Mouse (Mus musculus) testis, postnatal 14 days (tissue): ENCODE results near the gene Ndufc1.
"Not testable (repeated sequence)": the region's sequence is repeated elsewhere in the genome, so short reads cannot be mapped to it uniquely, and the experiment has no call there.

Experiments used
- DNase-seq: peaks from one replicate; pipeline ENCODE4 v3.0.0; 2021; ENCODE audit warnings: low spot score

Gene Ndufc1

GRCm38 (mm10) chr3:51396219-51397068 lies 12.3 kb downstream of the Ndufc1 start, which contains the start of gene Mgarp:
Mgarp (minus strand) TSS chr3:51396738.
- DNase-seq = peak; percentile 69

DNA sequence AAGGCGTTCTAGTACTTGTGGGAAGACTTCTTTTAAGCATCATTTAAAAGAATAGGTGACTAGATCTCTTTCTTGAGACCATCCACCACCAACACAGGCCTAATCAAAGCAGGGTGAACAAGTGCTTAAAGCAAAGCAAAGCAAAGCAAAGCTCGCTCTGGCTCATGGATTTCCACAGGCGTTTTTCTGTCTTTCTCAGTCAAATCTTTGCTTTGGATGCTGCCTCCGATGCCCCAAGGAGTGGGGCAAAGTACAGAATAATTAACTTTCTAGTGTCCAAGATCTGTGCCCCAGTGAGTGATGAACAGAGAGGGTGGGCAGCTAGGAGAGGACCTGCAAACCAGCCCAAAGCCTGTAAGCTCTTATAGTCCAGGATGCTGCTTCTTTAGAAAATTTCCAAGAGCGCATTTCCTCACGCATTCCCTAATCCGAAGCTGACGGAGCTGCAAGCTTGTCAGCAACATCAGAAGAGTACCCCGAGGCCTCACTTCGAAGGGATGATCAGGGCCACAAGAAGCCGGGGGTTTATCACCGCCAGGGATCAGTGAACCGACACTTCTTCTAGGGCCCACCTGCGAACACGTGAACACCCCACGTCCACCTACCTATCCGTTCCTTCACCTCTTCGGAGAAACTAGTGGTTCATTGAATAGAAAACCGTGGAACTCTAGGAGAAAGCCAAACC lies 13.2 kb downstream of the Ndufc1 start:
- DNase-seq = no peak

GRCm38 (mm10) chr3:51394881-51395280 lies 13.9 kb downstream of the Ndufc1 start:
- DNase-seq = no peak

DNA sequence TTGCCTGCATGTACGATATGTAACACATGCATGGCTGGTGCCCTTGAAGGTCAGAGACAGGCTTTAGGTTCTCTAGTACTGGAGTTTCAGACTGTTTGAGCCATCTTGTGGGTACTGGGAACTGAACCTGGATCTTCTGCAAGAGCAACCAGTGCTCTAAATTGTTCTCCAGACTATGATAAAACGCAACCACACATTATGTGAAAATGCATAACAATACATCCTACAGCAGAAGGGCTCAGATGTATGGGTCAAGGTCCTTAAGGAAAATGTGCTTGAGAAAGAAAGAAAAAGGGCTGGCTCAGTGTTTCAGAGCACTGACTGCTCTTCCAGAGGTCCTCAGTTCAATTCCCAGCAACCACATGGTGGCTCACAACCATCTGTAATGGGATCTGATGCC lies 15.1 kb downstream of the Ndufc1 start:
- DNase-seq = no peak

DNA sequence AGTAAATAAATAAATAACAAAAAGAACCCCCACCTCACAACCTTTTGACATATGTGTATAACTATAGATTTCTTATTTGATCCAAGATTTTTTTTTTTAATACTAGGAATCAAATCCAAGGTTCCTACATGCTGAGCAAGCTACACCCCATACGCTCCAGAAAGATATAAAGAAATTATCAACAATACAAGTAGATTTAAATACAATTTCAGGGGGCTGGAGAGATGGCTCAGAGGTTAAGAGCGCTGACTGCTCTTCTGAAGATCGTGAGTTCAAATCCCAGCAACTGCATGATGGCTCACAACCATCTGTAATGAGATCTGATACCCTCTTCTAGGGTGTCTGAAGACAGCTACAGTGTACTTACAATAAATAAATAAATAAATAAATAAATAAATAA lies 15.8 kb downstream of the Ndufc1 start:
- not testable (repeated sequence) for DNase-seq

- DNase-seq = no peak
Observed at GRCm38 (mm10) chr3:51391591-51391990, 17.2 kb downstream of the Ndufc1 start.

- no peak for DNase-seq
Observed at GRCm38 (mm10) chr3:51391095-51391494, 17.7 kb downstream of the Ndufc1 start.

- peak; percentile 48 for DNase-seq
Observed at GRCm38 (mm10) chr3:51388904-51389303, 19.9 kb downstream of the Ndufc1 start.

GRCm38 (mm10) chr3:51387868-51388381 lies 20.9 kb downstream of the Ndufc1 start:
- DNase-seq = no peak

DNA sequence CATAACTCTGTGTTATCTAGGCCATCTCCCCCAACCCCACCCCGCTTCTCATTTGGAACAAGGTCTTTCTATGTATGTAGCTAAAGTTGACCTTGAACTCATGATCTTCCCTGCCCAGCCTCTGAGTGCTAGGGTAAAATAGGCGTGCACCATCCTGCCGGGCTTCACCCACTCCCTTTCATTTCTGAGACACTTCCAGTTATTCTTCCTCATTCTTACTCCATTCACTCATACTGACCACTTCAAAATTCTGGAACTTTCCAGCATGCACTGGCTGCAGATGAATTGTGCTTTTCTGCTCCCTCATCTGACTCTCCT lies 21.7 kb downstream of the Ndufc1 start:
- no peak for DNase-seq

DNA sequence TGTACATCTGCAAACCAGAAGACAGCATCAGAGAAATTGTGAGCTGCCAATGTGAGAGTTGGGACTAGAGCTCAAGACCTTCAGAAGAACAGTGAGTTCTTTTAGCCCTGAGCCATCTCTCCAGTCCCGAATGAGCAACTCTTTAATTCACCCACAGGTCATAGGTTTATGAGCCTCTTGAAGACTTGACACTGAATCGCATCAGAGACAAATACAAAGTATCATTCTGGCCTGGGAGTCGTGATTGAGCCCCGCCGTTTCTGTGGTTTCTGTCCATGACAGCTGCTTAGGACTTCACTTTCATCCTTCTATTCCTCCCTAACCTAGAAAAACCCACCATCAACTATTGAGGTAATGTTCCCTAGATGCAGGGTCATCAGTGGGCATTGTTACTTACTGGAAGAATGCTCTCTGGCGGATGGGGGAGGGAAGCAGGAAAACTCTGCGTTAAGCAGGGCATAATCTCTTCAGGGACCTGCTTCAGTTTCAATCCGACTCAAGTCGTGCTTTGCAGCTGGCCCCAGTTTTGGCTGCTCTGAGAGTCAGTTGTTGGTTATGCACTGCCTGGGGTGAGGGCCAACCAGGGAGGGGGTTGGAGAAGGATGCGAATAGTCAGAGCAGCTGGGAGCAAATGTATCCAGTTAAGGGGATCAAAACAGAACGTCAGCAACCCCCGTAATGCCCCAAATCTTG lies 22.2 kb downstream of the Ndufc1 start:
- peak; percentile 70 for DNase-seq

GRCm38 (mm10) chr3:51383409-51383808 lies 25.4 kb downstream of the Ndufc1 start:
- DNase-seq = no peak

- DNase-seq = no peak
Observed at GRCm38 (mm10) chr3:51380660-51381014, 28.2 kb downstream of the Ndufc1 start.

- DNase-seq = peak; percentile 72
Observed at GRCm38 (mm10) chr3:51379786-51380659, 28.8 kb downstream of the Ndufc1 start.

DNA sequence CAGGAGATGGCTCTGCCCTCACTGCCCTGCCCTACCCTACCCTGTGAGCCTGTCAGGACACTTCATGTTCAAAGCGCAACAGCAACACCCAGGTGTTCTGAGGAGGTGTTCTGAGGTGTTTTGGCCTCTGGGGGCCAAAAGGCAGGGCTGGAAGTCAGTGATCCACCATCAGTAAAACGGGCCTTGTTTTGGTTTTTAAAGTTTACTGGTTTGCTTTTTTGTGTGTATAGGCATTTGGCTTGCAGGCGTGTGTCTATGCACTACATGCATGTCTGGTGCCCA lies 30.2 kb downstream of the Ndufc1 start:
- no peak for DNase-seq

DNA sequence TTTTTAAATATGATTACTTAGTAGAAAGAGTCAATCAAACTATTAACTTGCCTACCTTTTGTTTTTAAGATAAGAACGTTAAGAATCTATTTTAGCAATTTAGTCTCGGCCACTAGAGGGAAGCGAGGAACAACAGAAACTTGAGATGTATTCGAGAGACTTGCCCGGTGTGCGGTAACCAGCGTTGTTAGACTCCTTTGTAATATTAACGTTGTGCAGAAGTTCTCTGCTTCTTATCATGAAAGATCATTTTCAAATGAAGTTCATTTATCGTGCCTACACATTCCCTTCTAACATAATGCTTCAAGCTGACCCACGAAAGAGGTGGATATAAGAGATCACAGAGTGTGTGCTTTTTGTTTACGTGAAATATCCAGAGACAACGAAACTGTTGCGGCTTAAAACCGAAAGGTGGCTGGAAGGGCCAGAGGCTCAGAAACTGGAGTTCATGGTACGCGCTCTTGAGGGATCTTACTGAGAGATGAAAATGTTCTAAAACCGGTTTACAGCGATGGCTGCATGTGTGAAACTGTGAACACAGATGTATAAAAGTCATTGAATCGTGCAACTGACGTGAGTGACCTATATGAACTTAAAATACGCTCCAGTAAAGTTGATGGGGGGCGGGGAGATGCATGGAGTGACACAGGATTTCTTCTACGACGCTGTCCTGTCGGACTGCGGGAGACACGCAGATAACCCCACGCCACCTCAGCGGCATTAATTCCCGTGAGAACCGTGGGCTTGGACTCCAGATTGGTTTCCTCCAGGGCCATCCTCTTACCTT lies 30.7 kb downstream of the Ndufc1 start:
- no peak for DNase-seq

- DNase-seq = peak; percentile 41
Observed at GRCm38 (mm10) chr3:51375307-51376265, 33.2 kb downstream of the Ndufc1 start.

GRCm38 (mm10) chr3:51373544-51373943 lies 35.2 kb downstream of the Ndufc1 start:
- no peak for DNase-seq

GRCm38 (mm10) chr3:51372883-51373282 lies 35.9 kb downstream of the Ndufc1 start:
- no peak for DNase-seq

DNA sequence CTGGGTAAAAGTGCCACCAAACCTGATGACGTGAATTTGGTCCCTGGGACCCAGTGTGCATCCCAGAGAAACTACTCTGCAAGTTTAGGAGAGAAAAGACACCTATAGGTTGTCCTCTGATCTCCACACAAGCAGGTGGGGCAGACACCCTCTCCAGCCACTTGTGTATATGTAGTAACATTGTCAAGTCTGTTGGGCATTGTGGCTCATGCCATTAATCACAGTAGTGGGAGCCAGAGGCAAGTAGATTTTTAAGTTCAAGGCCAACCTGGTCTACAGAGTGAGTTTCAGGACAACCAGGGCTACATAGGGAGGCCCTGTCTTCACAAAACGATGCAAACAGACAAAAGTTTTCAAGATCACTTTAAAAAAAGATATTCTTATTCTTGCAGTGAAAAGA lies 37.0 kb downstream of the Ndufc1 start:
- DNase-seq = no peak
